Comparison of ENCODE assay signal across 8 mouse cellular contexts in the genomic region with DNA sequence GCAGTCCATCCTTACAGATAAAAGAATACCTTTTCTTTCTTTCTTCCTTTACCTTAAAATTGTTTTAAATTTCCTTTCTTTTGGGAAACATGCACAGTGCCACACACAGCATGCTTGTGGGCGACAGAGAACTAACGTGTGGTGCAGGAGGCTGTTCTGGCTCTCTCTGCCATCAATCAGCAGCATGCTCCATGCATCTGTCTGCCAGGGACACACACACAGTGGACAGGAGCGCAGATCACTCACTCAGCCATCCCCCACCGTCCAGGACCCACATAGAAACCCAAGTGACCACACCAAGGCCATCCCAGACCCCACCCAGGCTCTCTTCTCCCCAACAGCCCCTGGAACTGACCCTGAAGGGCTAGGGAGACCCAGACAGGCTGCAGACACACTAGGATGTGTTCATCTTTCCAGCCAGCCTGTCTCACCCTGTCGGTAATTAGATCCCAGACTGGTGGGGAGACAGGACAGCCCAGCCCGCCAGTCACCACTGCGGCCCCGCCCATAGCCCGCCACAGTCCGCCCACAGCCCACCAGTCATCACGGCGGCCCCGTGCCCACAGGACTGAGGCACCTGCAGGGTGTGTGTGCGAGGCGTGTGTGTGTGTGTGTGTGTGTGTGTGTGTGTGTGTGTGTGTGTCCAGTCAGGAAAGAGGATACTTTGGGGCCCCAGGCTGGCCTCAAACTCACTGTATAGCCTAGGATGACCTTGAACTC. TPM values are rescaled to one million over a fixed set of nuclear protein-coding genes. Genes with fewer than 3 reads are reported as not detected.
DNase-seq lines count a peak whose midpoint lies in the region; ATAC-seq and TF ChIP-seq lines count a peak whose summit lies in the region.

No protein-coding gene starts in this region.

- peak overlapping the region; percentile 29 for H3K4me3 ChIP-seq in heart, postnatal 0 days (ENCODE audit: low read depth, low read length)
- H3K4me3 ChIP-seq in G1E (ENCODE audit: low read depth, low read length): peak overlapping the region; percentile 70; the same call in 1 of the 2 replicates
- H3K4me3 ChIP-seq in forebrain, embryonic 16.5 days (replicated peaks; ENCODE audit: low read length): peak overlapping the region; percentile 44
- peak overlapping the region; percentile 47; the same call in 1 of the 2 replicates for H3K4me3 ChIP-seq in liver, embryonic 15.5 days (replicated peaks)

- intact Hi-C loops in heart, postnatal 14 days (cut with DNase I): no loop called here

- peak; percentile 14; the same call in 1 of the 2 replicates for ATAC-seq in heart, postnatal 0 days (ENCODE audit: insufficient read depth, low read depth)
- ATAC-seq in G1E (ENCODE audit: extremely low read depth, insufficient number of reproducible peaks, low FRiP score, poor library complexity, severe bottlenecking): no peak
- ATAC-seq in forebrain, embryonic 16.5 days: peak; percentile 54
- 0 out of 2 replicates have a peak, but pooled peaks have one; percentile 5 for ATAC-seq in liver, embryonic 15.5 days (ENCODE audit: insufficient read depth)

- DNase-seq in heart, postnatal 0 days (ENCODE audit: low spot score): no peak
- no peak for DNase-seq in heart, postnatal 14 days
- peak; percentile 52 for DNase-seq in G1E (ENCODE audit: low spot score)
- DNase-seq in layer of hippocampus, adult 8-10 months (ENCODE audit: low spot score in 2 of 2): no peak
- no peak for DNase-seq in cerebellum, adult 11 months
- no peak for DNase-seq in frontal cortex, postnatal 25 days (ENCODE audit: low spot score in 2 of 2)

- no peaks in the 10 kb centered on the region for H3K9me3 ChIP-seq in heart, postnatal 0 days (replicated peaks; ENCODE audit: control insufficient read depth, low read length)
- H3K9me3 ChIP-seq in G1E (replicated peaks): no peaks in the 10 kb centered on the region
- no peaks in the 10 kb centered on the region for H3K9me3 ChIP-seq in forebrain, embryonic 16.5 days (ENCODE audit: control insufficient read depth, low read length)
- H3K9me3 ChIP-seq in liver, embryonic 15.5 days (replicated peaks): no peaks in the 10 kb centered on the region

- TF ChIP-seq EP300 in heart, postnatal 0 days (IDR thresholded peaks at IDR 0.05; ENCODE audit: low read depth): no peak

- 13% methylated on average over 15 of the region's 15 CpGs for WGBS in heart, postnatal 0 days
- 13% methylated on average over 15 of the region's 15 CpGs for WGBS in forebrain, embryonic 16.5 days
- WGBS in liver, embryonic 15.5 days (ENCODE audit: insufficient replicate concordance): 16% methylated on average over 15 of the region's 15 CpGs

- peak overlapping the region; percentile 60; the same call in 1 of the 2 replicates for H3K4me2 ChIP-seq in heart, postnatal 0 days (ENCODE audit: low read depth, low read length)
- H3K4me2 ChIP-seq in forebrain, embryonic 16.5 days (ENCODE audit: low read length): peak overlapping the region; percentile 77
- H3K4me2 ChIP-seq in liver, embryonic 15.5 days: peak overlapping the region; percentile 76

- H3K9ac ChIP-seq in heart, postnatal 0 days (replicated peaks; ENCODE audit: low read depth, low read length): no peak overlapping the region
- peak overlapping the region; percentile 64; the same call in 1 of the 2 replicates for H3K9ac ChIP-seq in forebrain, embryonic 16.5 days (replicated peaks; ENCODE audit: low read depth, low read length)
- no peak overlapping the region for H3K9ac ChIP-seq in liver, embryonic 15.5 days

- H3K27me3 ChIP-seq in heart, postnatal 0 days (ENCODE audit: control insufficient read depth, insufficient read depth, low read length): no peaks in the 10 kb centered on the region
- peaks cover 87% of the 10 kb centered on the region for H3K27me3 ChIP-seq in G1E (ENCODE audit: insufficient read depth, low read length)
- H3K27me3 ChIP-seq in forebrain, embryonic 16.5 days (replicated peaks; ENCODE audit: control insufficient read depth, insufficient read depth, low read length): peaks cover 11% of the 10 kb centered on the region
- peaks cover 77% of the 10 kb centered on the region for H3K27me3 ChIP-seq in liver, embryonic 15.5 days

- peak overlapping the region; percentile 95 for H3K27ac ChIP-seq in heart, postnatal 0 days (ENCODE audit: low read depth)
- no peak overlapping the region for H3K27ac ChIP-seq in forebrain, embryonic 16.5 days (ENCODE audit: low read length)
- H3K27ac ChIP-seq in liver, embryonic 15.5 days (replicated peaks): no peak overlapping the region

- H3K36me3 ChIP-seq in heart, postnatal 0 days (replicated peaks; ENCODE audit: control insufficient read depth, insufficient read depth, low read length): no peaks in the 10 kb centered on the region
- no peaks in the 10 kb centered on the region for H3K36me3 ChIP-seq in G1E (replicated peaks)
- H3K36me3 ChIP-seq in forebrain, embryonic 16.5 days (ENCODE audit: control insufficient read depth, insufficient read depth): no peaks in the 10 kb centered on the region
- H3K36me3 ChIP-seq in liver, embryonic 15.5 days (replicated peaks): no peaks in the 10 kb centered on the region

- no peak for TF ChIP-seq CTCF in heart, postnatal 0 days (IDR thresholded peaks at IDR 0.05; ENCODE audit: low read depth)
- no peak for TF ChIP-seq CTCF in G1E (IDR thresholded peaks at IDR 0.05; ENCODE audit: low read depth, low read length)

- H3K4me1 ChIP-seq in heart, postnatal 0 days (ENCODE audit: control insufficient read depth, insufficient read depth): peaks cover 76% of the 10 kb centered on the region
- H3K4me1 ChIP-seq in G1E (ENCODE audit: insufficient read depth, low read depth, low read length): peaks cover 53% of the 10 kb centered on the region
- peaks cover 46% of the 10 kb centered on the region for H3K4me1 ChIP-seq in forebrain, embryonic 16.5 days (replicated peaks; ENCODE audit: control insufficient read depth, insufficient read depth, low read length)
- H3K4me1 ChIP-seq in liver, embryonic 15.5 days (replicated peaks): peaks cover 79% of the 10 kb centered on the region

RNA-seq across cellular contexts. Expression of a gene that starts 9.1 kb away (rescaled TPM):
- 18.9 and 26.8 TPM in 2 replicates for total RNA-seq in heart, postnatal 0 days (2014; rRNA removed; ENCODE audit: low replicate concordance)
- 22.3 and 28.0 TPM in 2 replicates for polyA plus RNA-seq in heart, postnatal 0 days (2015; fragmentation: Nextera tagmentation; extraction: Ambion mirVana)
- 10 to 100 TPM; 13.6 to 17.2 TPM for total RNA-seq in heart, postnatal 14 days (2021)
- total RNA-seq in G1E (2014; fragmentation: Nextera tagmentation): 2.1 and 5.7 TPM in 2 replicates
- 1.1 and 1.9 TPM in 2 replicates for total RNA-seq in G1E (2017)
- polyA plus RNA-seq in G1E (2012): 2.8 and 3.7 TPM in 2 replicates
- polyA plus RNA-seq in forebrain, embryonic 16.5 days (2015; fragmentation: Nextera tagmentation; extraction: Ambion mirVana): 5.8 and 7.0 TPM in 2 replicates
- polyA plus RNA-seq in liver, embryonic 15.5 days (2015; fragmentation: Nextera tagmentation; extraction: Ambion mirVana): 3.8 and 4.0 TPM in 2 replicates
- total RNA-seq in layer of hippocampus, adult 8-10 months (2022): 10 to 100 TPM; 17.4 to 22.9 (median 20.2) TPM

RNA-seq across cellular contexts. Expression of a gene that starts 20.9 kb away (rescaled TPM):
- total RNA-seq in heart, postnatal 0 days (2014; rRNA removed; ENCODE audit: low replicate concordance): 13.9 and 18.9 TPM in 2 replicates
- 9.1 and 9.7 TPM in 2 replicates for polyA plus RNA-seq in heart, postnatal 0 days (2015; fragmentation: Nextera tagmentation; extraction: Ambion mirVana)
- 1 to 10 TPM; 5.1 to 7.0 TPM for total RNA-seq in heart, postnatal 14 days (2021)
- total RNA-seq in G1E (2014; fragmentation: Nextera tagmentation): 3.0 and 3.1 TPM in 2 replicates
- 4.8 and 5.5 TPM in 2 replicates for total RNA-seq in G1E (2017)
- polyA plus RNA-seq in G1E (2012): 10.2 and 11.9 TPM in 2 replicates
- polyA plus RNA-seq in forebrain, embryonic 16.5 days (2015; fragmentation: Nextera tagmentation; extraction: Ambion mirVana): 53.2 and 59.8 TPM in 2 replicates
- 11.0 and 12.4 TPM in 2 replicates for polyA plus RNA-seq in liver, embryonic 15.5 days (2015; fragmentation: Nextera tagmentation; extraction: Ambion mirVana)
- total RNA-seq in layer of hippocampus, adult 8-10 months (2022): 10 to 100 TPM; 17.2 to 22.9 (median 19.9) TPM

RNA-seq across cellular contexts. Expression of a gene that starts 38.2 kb away (rescaled TPM):
- total RNA-seq in heart, postnatal 0 days (2014; rRNA removed; ENCODE audit: low replicate concordance): 163 and 256 TPM in 2 replicates
- 355 and 386 TPM in 2 replicates for polyA plus RNA-seq in heart, postnatal 0 days (2015; fragmentation: Nextera tagmentation; extraction: Ambion mirVana)
- total RNA-seq in heart, postnatal 14 days (2021): 100 to 1,000 TPM; 145 to 161 TPM
- total RNA-seq in G1E (2014; fragmentation: Nextera tagmentation) (34.0 and 51.2 TPM in 2 replicates), G1E (2017) (70.4 and 75.5 TPM in 2 replicates)
- 295 and 345 TPM in 2 replicates for polyA plus RNA-seq in G1E (2012)
- 298 and 299 TPM in 2 replicates for polyA plus RNA-seq in forebrain, embryonic 16.5 days (2015; fragmentation: Nextera tagmentation; extraction: Ambion mirVana)
- polyA plus RNA-seq in liver, embryonic 15.5 days (2015; fragmentation: Nextera tagmentation; extraction: Ambion mirVana): 163 and 165 TPM in 2 replicates
- 100 to 1,000 TPM; 112 to 139 (median 124) TPM for total RNA-seq in layer of hippocampus, adult 8-10 months (2022)
